Mouse (Mus musculus): ENCODE measurements at regions not wholly inside any gene's neighbourhood (a gene's known extent, or its start where the extent isn't known, plus 50 kb on each side); places are given as distances from the start of the nearest gene placed in this dataset.

- TF ChIP-seq CTCF (IDR thresholded peaks at IDR 0.05; ENCODE audit: low read depth) (no peak), EP300 (IDR thresholded peaks at IDR 0.05; ENCODE audit: low read depth) (no peak)
These were observed 100.4 kb upstream of the Gm21293 start for GRCm38 (mm10) chr10:104042387-104042775.

All from heart, postnatal 0 days (tissue).